Mouse (Mus musculus) midbrain, embryonic 13.5 days (tissue): ENCODE data around the gene Btbd6. TPM values are rescaled to one million over a fixed set of nuclear protein-coding genes. Genes with fewer than 3 reads are reported as not detected.

Experiments used
- ATAC-seq: fragments of 200-750 bp; cut with Nextera tagmentation; 2 replicates; pipeline ENCODE4 v1.8.0; 2017; ENCODE audit warnings: mild to moderate bottlenecking, moderate TSS enrichment, moderate library complexity
- H3K27ac ChIP-seq: fragments of 300-500 bp; sonication (generic); 2 replicates; pipeline ENCODE4 v1.5.1; 2015; ENCODE audit warnings: inconsistent platforms, mild to moderate bottlenecking, moderate library complexity
- H3K27me3 ChIP-seq: fragments of 300-500 bp; sonication (generic); 2 replicates; pipeline ENCODE4 v1.6.1; 2015; ENCODE audit warnings: mild to moderate bottlenecking, inconsistent platforms
- H3K36me3 ChIP-seq: fragments of 300-500 bp; sonication (generic); 2 replicates; pipeline ENCODE4 v1.6.1; 2015; ENCODE audit warnings: mild to moderate bottlenecking, inconsistent platforms
- H3K4me1 ChIP-seq: fragments of 300-500 bp; sonication (generic); replicated peaks from 2 replicates; pipeline ENCODE4 v1.6.1; 2015; ENCODE audit warnings: inconsistent platforms
- H3K4me2 ChIP-seq: fragments of 300-500 bp; sonication (generic); replicated peaks from 2 replicates; pipeline ENCODE4 v1.6.1; 2015; ENCODE audit warnings: moderate library complexity, mild to moderate bottlenecking, inconsistent platforms
- H3K4me3 ChIP-seq: fragments of 300-500 bp; sonication (generic); replicated peaks from 2 replicates; pipeline ENCODE4 v1.5.1; 2015; ENCODE audit warnings: mild to moderate bottlenecking, inconsistent platforms
- H3K9ac ChIP-seq: fragments of 300-500 bp; sonication (generic); replicated peaks from 2 replicates; pipeline ENCODE4 v1.6.1; 2015; ENCODE audit warnings: mild to moderate bottlenecking, inconsistent platforms
- H3K9me3 ChIP-seq: fragments of 300-500 bp; sonication (generic); 2 replicates; pipeline ENCODE4 v1.6.1; 2016; ENCODE audit warnings: mild to moderate bottlenecking, inconsistent platforms
- WGBS: fragments of 180-500 bp; shearing (Covaris S2); methylation state at CpG from one replicate; pipeline ENCODE4 v1.1.7; 2015; 5-methylcytosine and 5-hydroxymethylcytosine counted together
- polyA plus RNA-seq: library from polyadenylated mRNA; unstranded; fragments of >200 nt; fragmentation: Nextera tagmentation; extraction: Ambion mirVana; gene quantifications from 2 replicates; pipeline ENCODE4 v1.2.1, GENCODE M21; 2015

The Btbd6 gene
- 36.1 and 37.8 TPM in 2 replicates for polyA plus RNA-seq

- peak within 1 kb of the TSS; percentile 65 for H3K4me3 ChIP-seq
- peak; percentile 96 for ATAC-seq
- peaks cover 68% of the 10 kb centered on the region for H3K36me3 ChIP-seq
- H3K4me2 ChIP-seq, result peak within 1 kb of the TSS; percentile 75
- H3K4me1 ChIP-seq, result peaks cover 28% of the 10 kb centered on the region
- H3K9me3 ChIP-seq, result no peaks in the 10 kb centered on the region
- no peaks in the 10 kb centered on the region for H3K27me3 ChIP-seq
- peak within 1 kb of the TSS; percentile 86 for H3K9ac ChIP-seq
- under 1% methylated on average over 69 of the region's 80 CpGs for WGBS
- H3K27ac ChIP-seq, result peak within 1 kb of the TSS; percentile 91
These were observed at the start of gene Btbd6 for GRCm38 (mm10) chr12:112976371-112977073. TSS of gene Btbd6 (plus strand) at chr12:112976482.

DNA sequence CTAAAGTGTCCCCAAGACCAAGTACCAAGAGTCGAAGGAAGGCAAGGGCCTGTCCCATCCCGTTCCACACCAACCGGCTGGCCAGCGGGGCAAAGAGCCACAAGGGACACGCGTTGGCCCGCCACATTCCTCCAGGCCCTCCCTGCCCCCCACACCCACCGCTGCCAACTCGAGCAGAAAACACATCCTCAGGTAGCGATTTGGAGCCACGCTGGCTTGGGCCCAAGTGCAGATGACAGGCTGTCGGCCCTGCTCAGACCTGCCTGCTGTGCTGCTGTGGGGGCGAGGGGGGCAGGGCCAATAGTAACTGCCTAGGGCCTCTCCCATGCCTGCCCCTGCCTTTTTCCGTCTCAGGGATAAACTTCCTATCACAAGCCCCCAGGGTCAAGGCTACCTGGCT, 49.0 kb upstream of the Btbd6 start:
- Histone ChIP-seq H3K9me3 (no peaks in the 10 kb centered on the region), H3K27me3 (peaks cover 55% of the 10 kb centered on the region), H3K4me2 (peak overlapping the region; percentile 78), H3K27ac (no peak overlapping the region), H3K4me1 (peaks cover 50% of the 10 kb centered on the region), H3K9ac (peak overlapping the region; percentile 49; the same call in 1 of the 2 replicates), H3K36me3 (no peaks in the 10 kb centered on the region), H3K4me3 (0 out of 2 replicates have a peak overlapping the region, but pooled peaks have one; percentile 70)
- 59% methylated on average over 14 of the region's 14 CpGs for WGBS
- ATAC-seq, result no peak

GRCm38 (mm10) chr12:112928401-112929241, 47.7 kb upstream of the Btbd6 start:
- H3K9me3 ChIP-seq, result no peaks in the 10 kb centered on the region
- H3K36me3 ChIP-seq, result no peaks in the 10 kb centered on the region
- H3K27ac ChIP-seq, result peak overlapping the region; percentile 85
- H3K4me1 ChIP-seq, result peaks cover 37% of the 10 kb centered on the region
- peak overlapping the region; percentile 70 for H3K4me3 ChIP-seq
- peak; percentile 63 for ATAC-seq
- H3K4me2 ChIP-seq, result peak overlapping the region; percentile 78
- H3K9ac ChIP-seq, result peak overlapping the region; percentile 84
- 1% methylated on average over 115 of the region's 124 CpGs for WGBS
- peaks cover 55% of the 10 kb centered on the region for H3K27me3 ChIP-seq

DNA sequence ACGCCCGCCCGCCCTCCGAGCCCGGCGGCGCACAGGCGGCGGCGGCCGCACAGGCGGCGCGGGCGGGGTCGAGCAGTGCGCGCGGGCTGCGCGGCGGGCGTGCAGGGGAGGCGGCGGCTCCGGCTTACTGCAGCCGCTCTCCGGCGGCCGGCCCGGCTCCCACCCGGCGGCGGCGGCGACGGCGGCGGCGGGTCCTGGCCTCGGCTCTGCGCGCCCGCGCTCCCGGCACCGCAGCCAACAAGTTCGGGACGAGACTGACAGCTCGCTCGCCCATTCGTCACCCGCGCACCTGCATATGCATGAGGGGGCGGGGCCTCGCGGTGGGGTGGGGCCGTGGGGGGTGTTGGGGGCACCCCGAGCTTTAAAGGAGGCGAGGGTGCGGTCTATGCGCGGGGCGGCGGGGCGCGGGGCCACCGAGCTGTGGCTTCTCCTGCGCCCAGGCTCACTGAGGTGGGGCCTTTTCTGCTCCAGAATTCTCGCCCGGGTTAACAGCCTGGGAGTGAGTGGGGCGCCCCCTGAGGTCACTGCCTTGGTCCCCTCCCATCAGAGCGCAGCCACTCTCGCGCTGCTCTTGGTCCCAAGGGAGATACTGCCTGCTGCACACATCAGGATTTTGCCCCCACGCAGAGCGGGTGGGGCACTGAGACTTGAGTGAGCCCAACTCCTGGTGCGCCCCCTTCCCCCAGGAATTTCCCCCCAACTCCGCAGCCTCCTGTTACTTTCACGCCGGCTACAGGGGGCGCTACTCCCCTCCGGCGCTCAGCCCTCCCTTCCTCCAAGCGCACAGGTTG, 46.5 kb upstream of the Btbd6 start, which contains the start of gene Jag2:
Jag2 (minus strand) TSS at position 215 of the 791 bp plus-strand sequence.
- Histone ChIP-seq H3K9ac (peak within 1 kb of the TSS; percentile 84), H3K27ac (peak within 1 kb of the TSS; percentile 85), H3K36me3 (no peaks in the 10 kb centered on the region), H3K4me2 (peak within 1 kb of the TSS; percentile 78), H3K27me3 (peaks cover 55% of the 10 kb centered on the region), H3K4me1 (peaks cover 37% of the 10 kb centered on the region), H3K4me3 (peak within 1 kb of the TSS; percentile 70), H3K9me3 (no peaks in the 10 kb centered on the region)
- under 1% methylated on average over 54 of the region's 85 CpGs for WGBS
- ATAC-seq, result peak; percentile 58

GRCm38 (mm10) chr12:112932647-112933046, 43.6 kb upstream of the Btbd6 start:
- WGBS, result 68% methylated on average over 7 of the region's 7 CpGs
- H3K9ac ChIP-seq, result no peak overlapping the region
- H3K36me3 ChIP-seq, result no peaks in the 10 kb centered on the region
- H3K4me2 ChIP-seq, result no peak overlapping the region
- no peak overlapping the region for H3K4me3 ChIP-seq
- H3K9me3 ChIP-seq, result no peaks in the 10 kb centered on the region
- H3K27ac ChIP-seq, result no peak overlapping the region
- no peak for ATAC-seq
- H3K4me1 ChIP-seq, result peaks cover 20% of the 10 kb centered on the region
- H3K27me3 ChIP-seq, result peaks cover 40% of the 10 kb centered on the region

- ATAC-seq, result no peak
- Histone ChIP-seq H3K27me3 (no peaks in the 10 kb centered on the region), H3K36me3 (no peaks in the 10 kb centered on the region), H3K27ac (no peak overlapping the region), H3K4me3 (no peak overlapping the region), H3K4me2 (no peak overlapping the region), H3K4me1 (peaks cover 41% of the 10 kb centered on the region), H3K9me3 (no peaks in the 10 kb centered on the region), H3K9ac (peak overlapping the region; percentile 0; the same call in 1 of the 2 replicates)
- WGBS, result 47% methylated on average over 9 of the region's 9 CpGs
These were observed 38.4 kb upstream of the Btbd6 start for GRCm38 (mm10) chr12:112937906-112938305.

DNA sequence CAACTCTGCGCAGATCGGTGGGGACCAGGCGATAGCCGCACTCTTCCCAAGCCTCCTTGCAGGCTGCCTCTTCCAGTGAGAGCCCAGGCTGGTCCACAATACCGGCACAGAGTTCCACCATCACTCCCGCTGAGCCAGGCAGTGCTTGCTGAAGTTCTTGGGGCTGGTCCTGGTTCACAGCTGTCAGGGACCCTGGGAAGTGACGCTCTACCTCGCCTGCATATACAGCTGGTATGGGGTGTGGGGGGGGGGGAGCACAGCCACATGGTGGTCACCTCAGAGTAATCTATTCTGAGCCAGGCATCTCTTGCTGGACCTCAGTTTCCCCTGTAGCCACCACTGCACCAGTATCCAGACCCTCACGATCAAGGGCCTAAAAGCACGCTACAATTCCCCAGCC, 37.9 kb upstream of the Btbd6 start:
- 86% methylated on average over 10 of the region's 10 CpGs for WGBS
- H3K27me3 ChIP-seq, result no peaks in the 10 kb centered on the region
- H3K27ac ChIP-seq, result no peak overlapping the region
- H3K4me2 ChIP-seq, result no peak overlapping the region
- no peak for ATAC-seq
- peaks cover 41% of the 10 kb centered on the region for H3K4me1 ChIP-seq
- H3K36me3 ChIP-seq, result no peaks in the 10 kb centered on the region
- H3K9me3 ChIP-seq, result no peaks in the 10 kb centered on the region
- peak overlapping the region; percentile 0; the same call in 1 of the 2 replicates for H3K9ac ChIP-seq
- H3K4me3 ChIP-seq, result no peak overlapping the region

GRCm38 (mm10) chr12:112938873-112939565, 37.3 kb upstream of the Btbd6 start:
- Histone ChIP-seq H3K36me3 (no peaks in the 10 kb centered on the region), H3K27ac (no peak overlapping the region)

GRCm38 (mm10) chr12:112940238-112940637, 36.0 kb upstream of the Btbd6 start:
- Histone ChIP-seq H3K4me3 (no peak overlapping the region), H3K27me3 (no peaks in the 10 kb centered on the region), H3K9me3 (no peaks in the 10 kb centered on the region), H3K4me2 (no peak overlapping the region), H3K36me3 (no peaks in the 10 kb centered on the region), H3K27ac (no peak overlapping the region; the same call in 1 of the 2 replicates), H3K9ac (0 out of 2 replicates have a peak overlapping the region, but pooled peaks have one; percentile 32), H3K4me1 (peaks cover 41% of the 10 kb centered on the region)
- 89% methylated on average over 4 of the region's 4 CpGs for WGBS
- no peak for ATAC-seq

More at GRCm38 (mm10) chr12:112938873-112939565, 37.3 kb upstream of the Btbd6 start:
- Histone ChIP-seq H3K4me2 (no peak overlapping the region), H3K9ac (no peak overlapping the region), H3K27me3 (no peaks in the 10 kb centered on the region), H3K4me3 (no peak overlapping the region), H3K9me3 (no peaks in the 10 kb centered on the region), H3K4me1 (peaks cover 41% of the 10 kb centered on the region)
- WGBS, result 55% methylated on average over 10 of the region's 10 CpGs
- peak; percentile 32; the same call in 1 of the 2 replicates for ATAC-seq

GRCm38 (mm10) chr12:112940710-112941109, 35.6 kb upstream of the Btbd6 start:
- no peaks in the 10 kb centered on the region for H3K27me3 ChIP-seq
- ATAC-seq, result no peak
- no peaks in the 10 kb centered on the region for H3K36me3 ChIP-seq
- H3K9ac ChIP-seq, result no peak overlapping the region
- 88% methylated on average over 9 of the region's 9 CpGs for WGBS
- no peaks in the 10 kb centered on the region for H3K9me3 ChIP-seq
- no peak overlapping the region for H3K27ac ChIP-seq
- no peak overlapping the region for H3K4me3 ChIP-seq
- peaks cover 41% of the 10 kb centered on the region for H3K4me1 ChIP-seq
- peak overlapping the region; percentile 65 for H3K4me2 ChIP-seq
